Mouse (Mus musculus): Measurements from ENCODE around the gene Gm9857. TPM values are rescaled to one million over a fixed set of nuclear protein-coding genes. Genes with fewer than 3 reads are reported as not detected.

Gm9857 gene
- polyA plus RNA-seq (2015; fragmentation: Nextera tagmentation; extraction: Ambion mirVana), result not detected in 2 replicates

DNA sequence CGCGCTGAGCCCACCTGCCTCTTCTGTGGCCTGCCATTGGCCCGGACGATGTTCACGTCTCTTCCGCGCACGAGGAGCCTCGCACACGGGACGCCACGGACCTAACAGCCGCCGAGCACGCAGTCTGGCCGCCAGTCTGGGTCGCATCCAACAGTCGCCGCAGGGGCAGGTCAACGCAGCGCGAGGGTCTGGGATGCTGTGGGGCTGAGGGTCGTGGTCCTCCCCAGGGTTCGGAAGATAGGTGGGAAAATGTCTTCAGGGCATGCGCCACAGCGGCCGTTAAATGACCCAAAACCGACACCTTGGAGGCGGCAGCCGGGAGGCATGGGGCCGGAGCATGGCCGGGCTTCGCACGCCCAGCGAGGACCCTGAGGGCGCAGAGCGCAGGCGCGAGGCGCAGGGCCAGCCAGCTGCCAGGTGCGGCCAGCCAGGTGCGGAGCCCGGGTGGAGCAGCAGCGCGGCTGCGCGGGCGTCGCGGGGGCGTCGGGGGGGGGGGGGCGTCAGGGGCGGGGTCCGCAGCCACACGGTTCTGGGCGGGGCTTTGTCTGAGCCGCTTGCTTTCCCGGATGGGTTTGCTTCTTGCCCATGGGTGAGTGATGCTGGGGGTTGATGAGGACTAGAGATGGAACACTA lies at the start of gene Gm9857:
Gm9857 (minus strand) TSS at position 445 of the 633 bp plus-strand sequence.
- Histone ChIP-seq H3K4me2 (replicated peaks; ENCODE audit: low read depth) (peak within 1 kb of the TSS; percentile 52), H3K36me3 (ENCODE audit: control insufficient read depth, insufficient read depth, low read length) (no peaks in the 10 kb centered on the region), H3K27ac (replicated peaks) (no peak within 1 kb of the TSS), H3K27me3 (ENCODE audit: control insufficient read depth, insufficient read depth, low read length) (no peaks in the 10 kb centered on the region), H3K9ac (ENCODE audit: low read length) (no peak within 1 kb of the TSS; the same call in 1 of the 2 replicates), H3K4me1 (replicated peaks; ENCODE audit: control insufficient read depth, insufficient read depth) (no peaks in the 10 kb centered on the region), H3K4me3 (ENCODE audit: low read depth, low read length) (peak within 1 kb of the TSS; percentile 25; the same call in 1 of the 2 replicates), H3K9me3 (ENCODE audit: control insufficient read depth, low read length) (no peaks in the 10 kb centered on the region)
- TF ChIP-seq CTCF (IDR thresholded peaks at IDR 0.05; ENCODE audit: low read depth) (no peak), EP300 (optimal IDR thresholded peaks at IDR 0.05) (no peak)
- WGBS, result 53% methylated on average over 40 of the region's 59 CpGs
- DNase-seq (ENCODE audit: low spot score) (peak; percentile 55), ATAC-seq (ENCODE audit: low FRiP score, low TSS enrichment) (peak; percentile 76; the same call in 1 of the 2 replicates)

DNA sequence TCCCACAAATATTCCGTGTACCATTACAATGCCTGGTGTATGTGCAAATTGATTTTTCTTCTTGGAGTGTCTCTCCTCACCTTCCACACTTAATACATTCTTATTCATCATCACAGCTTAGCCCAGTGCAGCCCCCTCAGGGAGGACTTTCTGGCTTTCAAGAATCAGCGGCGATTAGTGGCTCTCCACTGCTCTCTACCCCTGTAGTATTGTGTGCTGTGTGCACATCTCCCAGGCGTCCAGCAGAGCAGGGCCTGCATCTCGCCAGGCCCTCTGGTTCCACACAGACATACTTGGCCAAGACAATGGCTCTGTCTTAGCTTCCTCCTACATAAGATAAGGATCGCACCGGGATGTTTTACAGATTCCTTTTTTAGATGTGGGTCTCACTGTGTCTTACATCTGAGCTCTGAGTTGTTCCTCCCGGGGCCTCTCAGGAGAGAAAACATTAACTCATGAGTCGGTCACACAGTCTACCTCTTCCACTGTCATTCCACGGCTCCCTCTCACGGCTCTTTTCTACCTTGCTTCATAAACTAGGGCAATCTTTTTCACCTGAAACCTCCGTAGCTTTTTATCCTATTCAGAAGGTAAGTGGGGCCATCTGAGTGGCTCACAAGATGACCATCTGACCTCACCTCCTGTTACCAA lies 46.9 kb upstream of the Gm9857 start:
- no peak for DNase-seq (ENCODE audit: low spot score)
- no peaks in the 10 kb centered on the region for H3K9me3 ChIP-seq (ENCODE audit: control insufficient read depth, low read length)
- H3K27ac ChIP-seq (replicated peaks), result no peak overlapping the region
- no peak for ATAC-seq (ENCODE audit: low FRiP score, low TSS enrichment)
- no peak overlapping the region for H3K4me2 ChIP-seq (replicated peaks; ENCODE audit: low read depth)
- no peaks in the 10 kb centered on the region for H3K4me1 ChIP-seq (replicated peaks; ENCODE audit: control insufficient read depth, insufficient read depth)
- H3K27me3 ChIP-seq (ENCODE audit: control insufficient read depth, insufficient read depth, low read length), result no peaks in the 10 kb centered on the region
- H3K4me3 ChIP-seq (ENCODE audit: low read depth, low read length), result no peak overlapping the region
- H3K9ac ChIP-seq (ENCODE audit: low read length), result no peak overlapping the region
- TF ChIP-seq CTCF (IDR thresholded peaks at IDR 0.05; ENCODE audit: low read depth) (no peak), EP300 (optimal IDR thresholded peaks at IDR 0.05) (no peak)
- WGBS, result 80% methylated on average over 12 of the region's 12 CpGs
- peaks cover 11% of the 10 kb centered on the region; the same call in 1 of the 2 replicates for H3K36me3 ChIP-seq (ENCODE audit: control insufficient read depth, insufficient read depth, low read length)

DNA sequence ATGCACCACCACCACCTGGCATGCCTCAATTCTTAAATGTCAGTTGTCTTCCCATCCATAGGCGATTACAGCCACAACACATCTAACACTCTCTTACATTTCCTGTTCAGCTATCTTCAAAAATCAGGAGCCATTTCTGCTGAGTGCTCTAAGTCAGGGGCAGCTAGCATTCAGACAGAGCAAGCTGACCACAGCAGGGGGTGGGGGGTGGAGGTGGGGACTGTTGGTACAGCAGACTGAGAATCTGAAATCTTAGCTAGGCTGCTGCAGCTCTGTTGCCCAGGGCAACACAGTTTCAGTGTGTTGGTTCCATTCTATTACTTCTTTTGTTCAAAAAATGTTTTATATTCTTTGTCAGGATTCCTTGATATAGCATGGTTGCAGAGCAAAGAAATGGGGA lies 46.3 kb upstream of the Gm9857 start:
- H3K9me3 ChIP-seq (ENCODE audit: control insufficient read depth, low read length), result no peaks in the 10 kb centered on the region
- H3K27me3 ChIP-seq (ENCODE audit: control insufficient read depth, insufficient read depth, low read length), result no peaks in the 10 kb centered on the region
- no peak overlapping the region for H3K4me3 ChIP-seq (ENCODE audit: low read depth, low read length)
- H3K27ac ChIP-seq (replicated peaks), result no peak overlapping the region
- DNase-seq (ENCODE audit: low spot score) (no peak), ATAC-seq (ENCODE audit: low FRiP score, low TSS enrichment) (no peak)
- no peak overlapping the region for H3K4me2 ChIP-seq (replicated peaks; ENCODE audit: low read depth)
- 82% methylated on average over 1 of the region's 1 CpGs for WGBS
- peaks cover 10% of the 10 kb centered on the region for H3K36me3 ChIP-seq (ENCODE audit: control insufficient read depth, insufficient read depth, low read length)
- TF ChIP-seq CTCF (IDR thresholded peaks at IDR 0.05; ENCODE audit: low read depth), result no peak
- TF ChIP-seq EP300 (optimal IDR thresholded peaks at IDR 0.05), result no peak
- H3K9ac ChIP-seq (ENCODE audit: low read length), result no peak overlapping the region
- H3K4me1 ChIP-seq (replicated peaks; ENCODE audit: control insufficient read depth, insufficient read depth), result no peaks in the 10 kb centered on the region

DNA sequence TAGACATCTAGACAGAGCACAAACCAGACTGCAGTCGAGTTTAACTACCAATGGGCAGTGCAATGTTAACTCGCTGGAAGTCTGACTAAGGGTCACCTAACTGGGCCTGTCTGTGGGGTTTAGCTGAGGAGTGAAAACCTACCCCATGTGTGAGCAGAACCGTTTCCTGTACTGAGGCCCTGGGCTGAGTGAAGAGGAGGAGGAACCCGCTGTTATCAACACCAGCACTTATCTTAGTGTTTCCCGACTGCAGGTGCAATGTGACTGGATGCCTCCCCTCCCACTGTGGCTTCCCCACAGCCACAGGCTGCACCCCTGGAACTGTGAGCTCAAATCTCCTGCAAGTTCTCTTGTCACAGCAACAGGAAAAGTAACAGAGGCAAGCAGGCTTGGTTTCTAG lies 43.7 kb upstream of the Gm9857 start:
- peaks cover 9% of the 10 kb centered on the region; the same call in 1 of the 2 replicates for H3K36me3 ChIP-seq (ENCODE audit: control insufficient read depth, insufficient read depth, low read length)
- no peaks in the 10 kb centered on the region for H3K4me1 ChIP-seq (replicated peaks; ENCODE audit: control insufficient read depth, insufficient read depth)
- H3K27ac ChIP-seq (replicated peaks), result no peak overlapping the region
- no peak overlapping the region for H3K9ac ChIP-seq (ENCODE audit: low read length)
- DNase-seq (ENCODE audit: low spot score), result no peak
- TF ChIP-seq CTCF (IDR thresholded peaks at IDR 0.05; ENCODE audit: low read depth) (no peak), EP300 (optimal IDR thresholded peaks at IDR 0.05) (no peak)
- 61% methylated on average over 5 of the region's 5 CpGs for WGBS
- H3K9me3 ChIP-seq (ENCODE audit: control insufficient read depth, low read length), result no peaks in the 10 kb centered on the region
- H3K27me3 ChIP-seq (ENCODE audit: control insufficient read depth, insufficient read depth, low read length), result no peaks in the 10 kb centered on the region
- H3K4me3 ChIP-seq (ENCODE audit: low read depth, low read length), result no peak overlapping the region
- no peak overlapping the region for H3K4me2 ChIP-seq (replicated peaks; ENCODE audit: low read depth)
- no peak for ATAC-seq (ENCODE audit: low FRiP score, low TSS enrichment)

DNA sequence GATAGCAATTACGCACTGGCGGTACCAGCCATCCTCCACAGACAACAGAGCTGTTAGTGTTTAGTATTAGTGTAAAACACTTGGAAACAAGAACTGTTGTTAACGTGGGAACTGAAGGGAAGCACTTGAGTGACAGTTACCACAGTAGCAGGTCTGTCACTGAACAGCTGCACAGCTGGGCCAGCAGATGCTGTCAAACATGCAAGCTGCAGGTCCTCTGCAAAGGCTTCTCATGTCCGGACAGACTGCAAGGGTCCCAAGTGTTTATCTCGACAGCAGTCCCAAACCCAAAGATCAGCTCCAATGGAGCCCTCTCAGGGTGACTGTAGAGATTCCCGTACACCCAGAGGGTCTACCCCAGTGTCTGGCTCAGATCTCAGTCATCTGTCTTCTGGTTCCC lies 41.7 kb upstream of the Gm9857 start:
- H3K36me3 ChIP-seq (ENCODE audit: control insufficient read depth, insufficient read depth, low read length), result peaks cover 12% of the 10 kb centered on the region
- no peak overlapping the region for H3K4me3 ChIP-seq (ENCODE audit: low read depth, low read length)
- DNase-seq (ENCODE audit: low spot score), result no peak
- no peaks in the 10 kb centered on the region for H3K27me3 ChIP-seq (ENCODE audit: control insufficient read depth, insufficient read depth, low read length)
- TF ChIP-seq CTCF (IDR thresholded peaks at IDR 0.05; ENCODE audit: low read depth) (no peak), EP300 (optimal IDR thresholded peaks at IDR 0.05) (no peak)
- WGBS, result 80% methylated on average over 6 of the region's 6 CpGs
- H3K4me1 ChIP-seq (replicated peaks; ENCODE audit: control insufficient read depth, insufficient read depth), result no peaks in the 10 kb centered on the region
- no peak for ATAC-seq (ENCODE audit: low FRiP score, low TSS enrichment)
- no peak overlapping the region for H3K4me2 ChIP-seq (replicated peaks; ENCODE audit: low read depth)
- H3K27ac ChIP-seq (replicated peaks), result no peak overlapping the region
- H3K9ac ChIP-seq (ENCODE audit: low read length), result no peak overlapping the region
- H3K9me3 ChIP-seq (ENCODE audit: control insufficient read depth, low read length), result no peaks in the 10 kb centered on the region
